Mouse (Mus musculus): ENCODE measurements at regions not wholly inside any gene's neighbourhood (a gene's known extent, or its start where the extent isn't known, plus 50 kb on each side); places are given as distances from the start of the nearest gene placed in this dataset.

- 89% methylated on average over 2 of the region's 2 CpGs for whole genome bisulfite sequencing
Measured at GRCm38 (mm10) chr3:133993971-133994370, 242.3 kb upstream of the Cxxc4 start.

GRCm38 (mm10) chr3:133999965-134000364 is 236.3 kb upstream of the Cxxc4 start:
- Histone ChIP-seq H3K27me3 (replicated peaks; ENCODE audit: low read depth, poor library complexity, severe bottlenecking) (no peaks in the 10 kb centered on the region), H3K9me3 (no peaks in the 10 kb centered on the region), H3K27ac (replicated peaks) (no peak overlapping the region), H3K4me3 (no peak overlapping the region), H3K36me3 (replicated peaks) (no peaks in the 10 kb centered on the region), H3K4me1 (no peaks in the 10 kb centered on the region)
- no peak for DNase-seq (ENCODE audit: low spot score)
- 86% methylated on average over 8 of the region's 8 CpGs for WGBS

More at GRCm38 (mm10) chr3:133993971-133994370, 242.3 kb upstream of the Cxxc4 start:
- H3K36me3 ChIP-seq (replicated peaks), result no peaks in the 10 kb centered on the region
- H3K4me3 ChIP-seq, result no peak overlapping the region
- H3K27ac ChIP-seq (replicated peaks), result no peak overlapping the region
- H3K4me1 ChIP-seq, result no peaks in the 10 kb centered on the region
- no peaks in the 10 kb centered on the region for H3K9me3 ChIP-seq
- DNase-seq (ENCODE audit: low spot score), result no peak
- H3K27me3 ChIP-seq (replicated peaks; ENCODE audit: low read depth, poor library complexity, severe bottlenecking), result no peaks in the 10 kb centered on the region

- whole genome bisulfite sequencing, result 82% methylated on average over 1 of the region's 1 CpGs
Measured at GRCm38 (mm10) chr3:134000595-134000994, 235.7 kb upstream of the Cxxc4 start.

GRCm38 (mm10) chr3:134014805-134015204 is 221.5 kb upstream of the Cxxc4 start:
- WGBS, result 42% methylated on average over 2 of the region's 2 CpGs
- H3K27me3 ChIP-seq (replicated peaks; ENCODE audit: low read depth, poor library complexity, severe bottlenecking), result no peaks in the 10 kb centered on the region
- peaks cover 13% of the 10 kb centered on the region for H3K4me1 ChIP-seq
- 0 out of 2 replicates have a peak overlapping the region, but pooled peaks have one; percentile 24 for H3K27ac ChIP-seq (replicated peaks)
- H3K9me3 ChIP-seq, result no peaks in the 10 kb centered on the region
- H3K4me3 ChIP-seq, result no peak overlapping the region
- H3K36me3 ChIP-seq (replicated peaks), result no peaks in the 10 kb centered on the region
- peak; percentile 40 for DNase-seq (ENCODE audit: low spot score)

More at GRCm38 (mm10) chr3:134000595-134000994, 235.7 kb upstream of the Cxxc4 start:
- H3K9me3 ChIP-seq, result no peaks in the 10 kb centered on the region
- no peak for DNase-seq (ENCODE audit: low spot score)
- H3K36me3 ChIP-seq (replicated peaks), result no peaks in the 10 kb centered on the region
- H3K4me3 ChIP-seq, result no peak overlapping the region
- no peak overlapping the region for H3K27ac ChIP-seq (replicated peaks)
- H3K4me1 ChIP-seq, result no peaks in the 10 kb centered on the region
- no peaks in the 10 kb centered on the region for H3K27me3 ChIP-seq (replicated peaks; ENCODE audit: low read depth, poor library complexity, severe bottlenecking)

- H3K27ac ChIP-seq (replicated peaks), result no peak overlapping the region
- H3K27me3 ChIP-seq (replicated peaks; ENCODE audit: low read depth, poor library complexity, severe bottlenecking), result no peaks in the 10 kb centered on the region
- no peak for DNase-seq (ENCODE audit: low spot score)
- WGBS, result 82% methylated on average over 3 of the region's 3 CpGs
- no peak overlapping the region for H3K4me3 ChIP-seq
- no peaks in the 10 kb centered on the region for H3K9me3 ChIP-seq
- peaks cover 13% of the 10 kb centered on the region for H3K4me1 ChIP-seq
- H3K36me3 ChIP-seq (replicated peaks), result no peaks in the 10 kb centered on the region
Measured at GRCm38 (mm10) chr3:134015412-134015811, 220.9 kb upstream of the Cxxc4 start.

GRCm38 (mm10) chr3:134033862-134034261 is 202.4 kb upstream of the Cxxc4 start:
- Histone ChIP-seq H3K36me3 (replicated peaks) (no peaks in the 10 kb centered on the region), H3K27ac (replicated peaks) (no peak overlapping the region), H3K9me3 (no peaks in the 10 kb centered on the region), H3K4me3 (no peak overlapping the region), H3K27me3 (replicated peaks; ENCODE audit: low read depth, poor library complexity, severe bottlenecking) (no peaks in the 10 kb centered on the region), H3K4me1 (no peaks in the 10 kb centered on the region)
- 77% methylated on average over 5 of the region's 5 CpGs for WGBS
- DNase-seq (ENCODE audit: low spot score), result no peak

- Histone ChIP-seq H3K27me3 (replicated peaks; ENCODE audit: low read depth, poor library complexity, severe bottlenecking) (no peaks in the 10 kb centered on the region), H3K9me3 (no peaks in the 10 kb centered on the region), H3K4me1 (no peaks in the 10 kb centered on the region), H3K27ac (replicated peaks) (no peak overlapping the region), H3K4me3 (no peak overlapping the region), H3K36me3 (replicated peaks) (no peaks in the 10 kb centered on the region)
- DNase-seq (ENCODE audit: low spot score), result no peak
- 93% methylated on average over 6 of the region's 6 CpGs for WGBS
Measured at GRCm38 (mm10) chr3:134036310-134036934, 199.9 kb upstream of the Cxxc4 start.

- Histone ChIP-seq H3K36me3 (replicated peaks) (no peaks in the 10 kb centered on the region), H3K4me1 (no peaks in the 10 kb centered on the region), H3K4me3 (no peak overlapping the region), H3K9me3 (no peaks in the 10 kb centered on the region), H3K27me3 (replicated peaks; ENCODE audit: low read depth, poor library complexity, severe bottlenecking) (no peaks in the 10 kb centered on the region), H3K27ac (replicated peaks) (no peak overlapping the region)
- DNase-seq (ENCODE audit: low spot score), result no peak
Measured at GRCm38 (mm10) chr3:134050649-134051048, 185.6 kb upstream of the Cxxc4 start.

- WGBS, result 87% methylated on average over 1 of the region's 1 CpGs
- no peak for DNase-seq (ENCODE audit: low spot score)
Measured at GRCm38 (mm10) chr3:134082461-134082860, 153.8 kb upstream of the Cxxc4 start.

GRCm38 (mm10) chr3:134099471-134100125 is 136.7 kb upstream of the Cxxc4 start:
- Histone ChIP-seq H3K27ac (replicated peaks) (no peak overlapping the region; the same call in 1 of the 2 replicates), H3K4me1 (peaks cover 24% of the 10 kb centered on the region), H3K4me3 (no peak overlapping the region), H3K36me3 (replicated peaks) (no peaks in the 10 kb centered on the region), H3K9me3 (no peaks in the 10 kb centered on the region), H3K27me3 (replicated peaks; ENCODE audit: low read depth, poor library complexity, severe bottlenecking) (no peaks in the 10 kb centered on the region)
- peak; percentile 49 for DNase-seq (ENCODE audit: low spot score)
- 68% methylated on average over 3 of the region's 3 CpGs for WGBS

More at GRCm38 (mm10) chr3:134082461-134082860, 153.8 kb upstream of the Cxxc4 start:
- H3K9me3 ChIP-seq, result peaks cover 5% of the 10 kb centered on the region
- no peaks in the 10 kb centered on the region for H3K4me1 ChIP-seq
- H3K36me3 ChIP-seq (replicated peaks), result no peaks in the 10 kb centered on the region
- H3K27ac ChIP-seq (replicated peaks), result no peak overlapping the region
- no peaks in the 10 kb centered on the region for H3K27me3 ChIP-seq (replicated peaks; ENCODE audit: low read depth, poor library complexity, severe bottlenecking)
- H3K4me3 ChIP-seq, result no peak overlapping the region

- no peaks in the 10 kb centered on the region for H3K36me3 ChIP-seq (replicated peaks)
- H3K9me3 ChIP-seq, result no peaks in the 10 kb centered on the region
- DNase-seq (ENCODE audit: low spot score), result no peak
- WGBS, result 78% methylated on average over 3 of the region's 3 CpGs
- H3K4me3 ChIP-seq, result no peak overlapping the region
- H3K4me1 ChIP-seq, result peaks cover 17% of the 10 kb centered on the region
- no peak overlapping the region for H3K27ac ChIP-seq (replicated peaks)
- H3K27me3 ChIP-seq (replicated peaks; ENCODE audit: low read depth, poor library complexity, severe bottlenecking), result no peaks in the 10 kb centered on the region
Measured at GRCm38 (mm10) chr3:134102151-134102738, 134.0 kb upstream of the Cxxc4 start.

GRCm38 (mm10) chr3:134104625-134105024 is 131.7 kb upstream of the Cxxc4 start:
- H3K4me3 ChIP-seq, result no peak overlapping the region
- WGBS, result 84% methylated on average over 1 of the region's 1 CpGs
- H3K36me3 ChIP-seq (replicated peaks), result no peaks in the 10 kb centered on the region
- no peak overlapping the region for H3K27ac ChIP-seq (replicated peaks)
- H3K9me3 ChIP-seq, result no peaks in the 10 kb centered on the region
- no peaks in the 10 kb centered on the region for H3K27me3 ChIP-seq (replicated peaks; ENCODE audit: low read depth, poor library complexity, severe bottlenecking)
- H3K4me1 ChIP-seq, result peaks cover 8% of the 10 kb centered on the region
- DNase-seq (ENCODE audit: low spot score), result no peak

- no peaks in the 10 kb centered on the region for H3K27me3 ChIP-seq (replicated peaks; ENCODE audit: low read depth, poor library complexity, severe bottlenecking)
- H3K9me3 ChIP-seq, result no peaks in the 10 kb centered on the region
- no peak overlapping the region for H3K4me3 ChIP-seq
- no peak overlapping the region for H3K27ac ChIP-seq (replicated peaks)
- peaks cover 3% of the 10 kb centered on the region; the same call in 1 of the 2 replicates for H3K4me1 ChIP-seq
- no peaks in the 10 kb centered on the region for H3K36me3 ChIP-seq (replicated peaks)
- DNase-seq (ENCODE audit: low spot score), result no peak
- 90% methylated on average over 2 of the region's 2 CpGs for WGBS
Measured at GRCm38 (mm10) chr3:134105112-134105511, 131.2 kb upstream of the Cxxc4 start.
